Mouse (Mus musculus) left cerebral cortex, adult 8-10 months (tissue): ENCODE results near the gene Acadvl. TPM values are rescaled to one million over a fixed set of nuclear protein-coding genes. Genes with fewer than 3 reads are reported as not detected.

Source experiments
- DNase-seq, 2 experiments: peaks; one replicate each; pipeline ENCODE4 v3.0.0; 2022; ENCODE audit warnings: low spot score in 2 of 2
- total RNA-seq, 4 experiments: library from RNA; stranded (reverse); gene quantifications; 2 replicates each; pipeline ENCODE4 v1.2.4; 2022

The Acadvl gene
- 10 to 100 TPM; 57.9 to 68.3 (median 61.2) TPM for total RNA-seq

GRCm38 (mm10) chr11:70014880-70015558 lies at the start of gene Acadvl:
Gene Acadvl (minus strand): TSS chr11:70015411.
- DNase-seq, result peak; percentile 78 to 85

DNA sequence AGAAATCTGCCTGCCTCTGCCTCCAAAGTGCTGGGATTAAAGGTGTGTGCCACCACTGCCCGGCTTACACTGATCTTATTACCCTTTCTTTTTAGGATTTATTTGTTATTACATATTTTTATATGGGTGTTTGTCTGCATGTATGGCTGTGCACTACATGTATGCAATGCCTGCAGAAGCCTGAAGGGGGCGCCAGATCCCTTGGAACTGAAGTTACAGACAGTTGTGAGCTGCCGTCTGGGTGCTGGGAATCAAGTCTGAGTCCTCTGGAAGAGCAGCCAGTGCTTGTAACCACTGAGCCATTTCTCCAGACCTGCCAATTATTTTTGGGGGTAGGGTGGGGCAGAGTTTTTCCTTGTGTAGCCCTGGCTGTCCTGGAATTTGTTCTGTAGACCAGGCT lies 47.8 kb upstream of the Acadvl start:
- no peak for DNase-seq

- no peak for DNase-seq
Measured at GRCm38 (mm10) chr11:70059930-70060329, 44.7 kb upstream of the Acadvl start.

DNA sequence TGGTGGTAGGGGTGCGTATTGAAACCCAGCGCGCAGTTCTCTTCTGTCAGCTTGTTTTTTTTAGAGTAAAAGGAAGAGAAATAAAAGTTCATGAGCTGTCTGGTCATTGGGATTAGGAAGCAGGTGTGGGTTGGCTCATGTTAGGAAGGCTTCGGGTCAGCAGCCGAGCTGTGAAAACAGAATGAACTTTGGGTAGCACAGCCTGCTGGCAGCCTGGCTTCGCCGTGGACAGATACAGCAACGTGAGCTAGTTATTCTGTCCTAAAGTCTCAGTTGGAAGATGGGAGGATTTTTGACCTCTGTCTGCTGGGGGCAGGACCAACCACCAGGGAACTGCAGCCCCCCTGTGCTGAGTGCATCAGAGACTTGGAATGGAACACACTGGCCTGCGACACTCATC lies 42.6 kb upstream of the Acadvl start:
- no peak for DNase-seq

DNA sequence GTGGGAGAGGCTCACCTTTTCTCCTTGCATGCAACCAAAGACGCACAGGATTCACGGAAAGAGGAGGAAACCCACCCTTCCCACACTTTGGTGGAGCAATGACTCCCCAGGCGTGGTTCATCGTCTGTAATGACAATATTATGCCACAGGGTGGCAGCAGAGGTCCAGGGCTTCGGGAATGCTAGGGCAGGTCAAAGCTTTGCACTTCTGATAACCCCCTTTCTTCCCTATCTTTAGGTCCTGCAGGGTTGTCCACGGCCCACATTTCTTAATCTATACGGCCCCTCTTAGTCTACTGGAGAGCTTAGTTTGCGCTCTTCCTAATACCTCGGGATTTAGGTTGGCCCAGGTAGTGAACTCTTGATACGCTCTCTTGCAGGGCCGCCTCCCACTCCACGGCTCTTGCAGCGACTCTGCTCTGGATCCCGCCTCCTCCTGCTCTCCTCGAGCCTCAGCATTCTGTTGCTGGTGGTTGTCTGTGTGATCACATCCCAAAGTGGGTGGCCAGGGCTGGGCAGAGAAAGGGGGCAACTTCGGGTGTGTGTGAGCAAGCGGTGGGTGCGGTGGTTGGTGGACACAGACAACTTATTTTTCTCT lies 40.5 kb upstream of the Acadvl start:
- peak in 1 of 2 experiments; percentile 54 for DNase-seq

DNA sequence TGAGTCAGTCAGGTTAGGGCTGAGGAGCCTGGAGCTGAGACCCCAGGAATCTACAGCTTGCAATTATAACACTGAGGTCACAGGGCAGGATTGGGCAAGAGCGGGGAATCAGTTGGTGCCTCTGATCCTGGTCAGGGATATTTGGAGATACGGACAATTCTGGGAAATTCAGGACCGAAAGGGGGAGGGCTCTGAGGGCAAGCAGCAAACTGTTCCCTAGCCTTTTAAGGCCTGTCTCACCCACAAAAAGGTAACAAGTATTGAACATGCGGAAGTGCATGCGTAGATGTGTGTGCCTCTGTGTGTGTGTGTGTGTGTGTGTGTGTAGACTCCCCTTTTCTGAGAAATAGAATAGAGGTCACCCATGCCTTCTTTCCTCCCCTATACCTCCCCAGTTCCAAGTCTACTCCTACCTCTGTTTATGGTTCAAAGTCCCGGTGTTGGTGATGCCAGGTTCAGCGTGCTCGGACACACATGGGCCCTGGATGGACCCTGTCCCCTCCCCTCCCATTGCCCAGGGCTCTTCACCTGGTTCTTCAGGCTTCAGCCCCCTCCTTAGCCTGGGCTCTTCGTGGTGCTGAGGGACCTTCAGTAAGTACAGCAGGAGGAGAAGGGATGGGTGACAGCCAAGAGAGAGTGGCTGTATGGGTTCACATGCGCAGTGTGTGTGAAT lies 38.8 kb upstream of the Acadvl start, which contains the start of gene Asgr1:
Gene Asgr1 (plus strand): TSS at position 188 of the 673 bp plus-strand sequence.
- no peak for DNase-seq

- no peak for DNase-seq
Measured at GRCm38 (mm10) chr11:70053156-70053555, 37.9 kb upstream of the Acadvl start.

- DNase-seq, result no peak
Measured at GRCm38 (mm10) chr11:70049816-70050215, 34.6 kb upstream of the Acadvl start.

- no peak for DNase-seq
Measured at GRCm38 (mm10) chr11:70049366-70049765, 34.2 kb upstream of the Acadvl start.

DNA sequence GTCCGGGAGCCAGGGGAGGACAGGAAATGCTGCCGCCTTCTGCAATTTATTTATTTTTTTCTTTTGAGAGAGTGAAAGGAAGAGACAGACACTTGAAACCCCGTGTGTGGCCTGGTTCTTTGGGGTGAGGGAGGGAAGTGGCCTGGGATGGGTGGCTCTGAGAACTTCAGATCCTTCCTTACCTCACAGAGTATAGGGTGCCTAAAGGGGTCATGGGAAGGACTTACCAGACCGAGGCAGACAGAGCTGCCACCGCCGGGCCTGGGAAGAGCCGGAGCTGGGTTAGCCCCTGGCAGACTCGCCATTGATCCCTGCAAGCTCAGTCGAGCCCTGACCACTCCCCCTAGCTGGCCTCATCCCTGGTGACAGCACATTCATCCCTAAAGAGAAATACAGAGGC lies 30.2 kb upstream of the Acadvl start:
- no peak for DNase-seq

- DNase-seq, result no peak
Measured at GRCm38 (mm10) chr11:70043665-70044064, 28.5 kb upstream of the Acadvl start.

- no peak for DNase-seq
Measured at GRCm38 (mm10) chr11:70042309-70043085, 27.3 kb upstream of the Acadvl start.

- no peak for DNase-seq
Measured at GRCm38 (mm10) chr11:70040184-70040583, 25.0 kb upstream of the Acadvl start.

GRCm38 (mm10) chr11:70039631-70040030 lies 24.4 kb upstream of the Acadvl start:
- no peak for DNase-seq

DNA sequence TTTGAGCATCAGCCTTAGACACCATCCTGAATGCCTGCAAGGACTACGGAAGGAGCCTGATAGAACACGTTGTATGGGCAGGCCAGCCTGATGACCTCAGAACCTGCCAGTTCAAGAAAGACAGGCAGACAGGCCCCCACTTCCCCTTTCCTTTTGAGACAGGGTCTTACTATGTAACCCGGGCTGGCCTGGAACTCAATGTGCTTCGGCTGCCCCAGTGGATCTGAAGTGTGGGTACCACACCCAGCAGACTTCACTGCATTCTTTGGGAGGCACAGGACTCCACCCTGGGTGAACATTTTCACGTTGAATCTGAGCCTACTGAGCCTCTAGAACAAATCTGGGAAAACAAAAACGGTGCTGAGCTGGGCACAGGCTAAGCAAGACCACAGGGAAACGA lies 23.0 kb upstream of the Acadvl start:
- DNase-seq, result no peak

DNA sequence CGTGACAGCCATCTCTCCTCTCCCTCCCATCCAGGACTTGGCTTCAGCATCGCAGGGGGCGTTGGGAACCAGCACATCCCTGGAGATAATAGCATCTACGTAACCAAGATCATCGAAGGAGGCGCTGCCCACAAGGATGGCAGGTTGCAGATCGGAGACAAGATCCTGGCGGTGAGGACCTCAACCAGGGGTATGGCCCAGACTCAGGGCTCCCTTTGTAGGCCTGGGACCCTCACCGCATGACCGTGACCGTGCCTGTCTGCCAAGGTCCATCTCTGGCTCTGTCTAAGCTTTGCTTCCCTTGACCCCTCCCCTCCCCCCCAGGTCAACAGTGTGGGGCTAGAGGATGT lies 16.1 kb upstream of the Acadvl start:
- no peak for DNase-seq

DNA sequence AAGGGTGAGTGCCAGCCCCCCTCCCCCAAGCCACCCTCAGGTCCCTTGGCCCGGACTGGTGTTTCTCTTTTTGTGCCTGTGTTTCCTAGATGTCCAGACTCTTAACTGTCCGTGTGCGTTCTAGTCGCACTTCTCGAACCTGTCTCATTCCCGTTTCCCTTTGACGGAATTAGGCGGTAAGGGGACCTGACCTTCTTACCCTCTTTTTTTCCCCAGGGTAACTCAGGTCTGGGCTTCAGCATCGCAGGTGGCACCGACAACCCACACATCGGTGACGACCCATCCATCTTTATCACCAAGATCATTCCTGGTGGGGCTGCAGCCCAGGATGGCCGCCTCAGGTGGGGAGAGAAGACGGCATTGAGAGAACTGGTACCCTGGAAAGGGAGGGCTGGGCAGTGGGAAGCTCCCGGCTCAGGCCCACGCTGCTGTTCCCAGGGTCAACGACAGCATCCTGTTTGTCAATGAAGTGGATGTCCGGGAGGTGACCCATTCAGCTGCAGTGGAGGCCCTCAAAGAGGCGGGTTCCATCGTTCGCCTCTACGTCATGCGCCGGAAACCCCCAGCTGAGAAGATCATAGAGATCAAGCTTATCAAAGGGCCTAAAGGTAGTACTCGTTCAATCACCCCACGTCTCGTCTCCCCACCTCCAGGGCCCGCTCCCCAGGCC lies 15.6 kb upstream of the Acadvl start:
- DNase-seq, result no peak

DNA sequence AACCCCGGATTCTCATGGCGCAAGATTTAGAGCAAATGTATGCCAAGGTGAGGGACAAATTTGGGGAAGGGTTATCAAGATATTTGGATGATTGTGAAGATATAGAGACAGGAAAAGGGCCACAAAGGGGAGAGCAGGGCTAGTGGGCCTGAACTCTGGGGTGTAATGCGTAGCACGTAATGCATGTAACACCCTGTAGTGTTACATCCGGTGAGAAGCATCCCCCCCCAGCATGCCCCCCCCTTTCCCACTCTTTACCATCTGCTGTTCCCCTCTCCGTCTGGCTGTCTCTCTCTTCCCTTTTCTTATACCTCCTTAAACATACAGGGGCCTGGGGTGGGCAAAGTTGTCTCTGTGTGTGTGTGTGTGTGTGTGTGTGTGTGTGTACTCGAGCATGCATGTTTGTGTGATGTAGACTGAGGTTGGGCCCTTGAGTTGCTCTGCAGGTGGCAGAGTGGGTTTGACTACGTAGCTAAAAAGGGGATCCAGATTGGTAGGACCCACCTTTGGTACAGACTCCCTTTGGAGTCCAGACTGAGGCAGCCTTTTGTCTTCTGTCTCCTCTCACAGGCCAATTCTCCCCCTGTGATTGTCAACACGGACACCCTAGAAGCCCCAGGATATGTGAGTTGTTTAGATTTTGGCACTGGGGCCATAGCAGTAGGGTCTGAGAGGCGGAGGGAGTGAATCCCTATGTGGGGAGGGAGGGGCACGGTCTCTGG lies 14.8 kb upstream of the Acadvl start:
- DNase-seq, result no peak

DNA sequence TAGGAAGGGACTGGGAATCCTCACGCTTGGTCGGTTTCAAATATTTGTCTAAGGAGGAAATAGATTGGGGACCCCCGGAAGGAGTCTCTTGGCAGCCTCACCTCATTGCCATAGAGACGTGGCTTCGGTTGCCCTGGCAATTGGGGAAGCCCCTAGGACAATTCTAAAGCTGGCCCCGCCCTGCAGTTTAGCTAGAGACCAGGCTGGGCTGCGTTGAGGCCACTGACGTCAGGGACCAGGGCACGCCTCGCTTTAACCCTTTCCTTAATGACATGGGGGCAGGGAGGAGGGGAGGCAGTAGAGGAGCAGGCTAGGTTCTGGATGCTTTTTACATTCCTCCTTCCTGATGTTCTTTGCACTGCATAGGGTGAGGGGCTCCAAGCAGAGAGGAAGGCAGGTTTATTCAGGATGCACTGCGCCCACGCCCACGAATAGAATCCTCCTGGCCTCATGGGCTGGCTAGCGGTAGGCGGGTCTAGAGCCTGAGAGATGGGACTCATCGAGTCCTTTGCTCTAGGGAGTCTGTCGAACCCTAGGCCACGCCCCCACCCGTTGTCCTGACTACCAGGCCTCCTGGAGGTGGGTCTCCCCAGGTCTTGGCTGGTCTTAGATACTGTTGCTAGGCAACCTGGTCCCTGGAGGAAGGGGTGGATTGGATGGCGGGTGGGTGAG lies 14.1 kb upstream of the Acadvl start:
- peak; percentile 57 to 96 for DNase-seq
